Mouse (Mus musculus): ENCODE data around the gene Emid1. TPM values are rescaled to one million over a fixed set of nuclear protein-coding genes. Genes with fewer than 3 reads are reported as not detected.
A peak's percentile ranks its signal among the peaks of the same experiment; 100 is the strongest.

Gene Emid1
- polyA plus RNA-seq, 1 experiment from 2014 or later: 13.0 TPM

- Histone ChIP-seq H3K9me3 (replicated peaks; ENCODE audit: control insufficient read depth, low read length) (no peaks in the 10 kb centered on the region), H3K9ac (ENCODE audit: low read length) (no peak overlapping the region), H3K36me3 (ENCODE audit: control insufficient read depth, insufficient read depth, low read length) (no peaks in the 10 kb centered on the region), H3K27me3 (replicated peaks; ENCODE audit: control insufficient read depth, insufficient read depth, low read length) (no peaks in the 10 kb centered on the region), H3K4me1 (ENCODE audit: control insufficient read depth, insufficient read depth, low read length) (no peaks in the 10 kb centered on the region), H3K4me2 (ENCODE audit: low read length) (no peak overlapping the region), H3K4me3 (ENCODE audit: low read depth, low read length) (no peak overlapping the region), H3K27ac (ENCODE audit: low read depth, low read length) (no peak overlapping the region)
- ATAC-seq (no peak), DNase-seq (ENCODE audit: low spot score) (no peak)
- 91% methylated on average over 9 of the region's 9 CpGs for WGBS
Measured at GRCm38 (mm10) chr11:5139372-5139771, 12.7 kb downstream of the Emid1 start.

GRCm38 (mm10) chr11:5138642-5139041, 13.4 kb downstream of the Emid1 start:
- Histone ChIP-seq H3K4me2 (ENCODE audit: low read length) (no peak overlapping the region), H3K4me1 (ENCODE audit: control insufficient read depth, insufficient read depth, low read length) (no peaks in the 10 kb centered on the region), H3K4me3 (ENCODE audit: low read depth, low read length) (no peak overlapping the region), H3K27me3 (replicated peaks; ENCODE audit: control insufficient read depth, insufficient read depth, low read length) (no peaks in the 10 kb centered on the region), H3K9ac (ENCODE audit: low read length) (no peak overlapping the region), H3K27ac (ENCODE audit: low read depth, low read length) (no peak overlapping the region), H3K36me3 (ENCODE audit: control insufficient read depth, insufficient read depth, low read length) (no peaks in the 10 kb centered on the region), H3K9me3 (replicated peaks; ENCODE audit: control insufficient read depth, low read length) (no peaks in the 10 kb centered on the region)
- WGBS: 95% methylated on average over 2 of the region's 2 CpGs
- ATAC-seq (no peak), DNase-seq (ENCODE audit: low spot score) (no peak)

DNA sequence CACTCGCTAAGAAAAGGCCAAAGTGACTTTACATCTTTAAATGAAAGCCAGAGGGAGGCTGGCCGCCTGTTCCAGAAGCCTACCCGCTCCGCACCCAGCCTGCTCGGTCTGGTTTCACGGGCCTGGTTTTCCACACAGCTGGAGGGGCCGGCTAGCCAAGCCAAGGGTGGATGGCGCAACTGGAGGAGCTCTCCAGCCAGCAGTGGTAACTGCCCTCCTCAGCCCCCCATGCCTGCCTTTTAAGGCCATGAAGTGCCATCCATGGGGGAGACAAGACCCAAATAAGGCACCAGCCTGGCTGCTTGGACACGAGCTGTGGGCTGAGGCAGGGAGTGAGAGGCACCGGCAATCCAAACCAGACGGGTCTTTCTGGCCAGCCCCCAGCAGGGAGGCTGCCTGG, 16.1 kb downstream of the Emid1 start:
- H3K4me1 ChIP-seq (ENCODE audit: control insufficient read depth, insufficient read depth, low read length): no peaks in the 10 kb centered on the region
- no peak overlapping the region for H3K9ac ChIP-seq (ENCODE audit: low read length)
- H3K4me3 ChIP-seq (ENCODE audit: low read depth, low read length): no peak overlapping the region
- ATAC-seq (no peak), DNase-seq (ENCODE audit: low spot score) (no peak)
- no peak overlapping the region for H3K27ac ChIP-seq (ENCODE audit: low read depth, low read length)
- H3K27me3 ChIP-seq (replicated peaks; ENCODE audit: control insufficient read depth, insufficient read depth, low read length): no peaks in the 10 kb centered on the region
- no peaks in the 10 kb centered on the region for H3K36me3 ChIP-seq (ENCODE audit: control insufficient read depth, insufficient read depth, low read length)
- WGBS: 85% methylated on average over 11 of the region's 11 CpGs
- H3K9me3 ChIP-seq (replicated peaks; ENCODE audit: control insufficient read depth, low read length): no peaks in the 10 kb centered on the region
- no peak overlapping the region for H3K4me2 ChIP-seq (ENCODE audit: low read length)

DNA sequence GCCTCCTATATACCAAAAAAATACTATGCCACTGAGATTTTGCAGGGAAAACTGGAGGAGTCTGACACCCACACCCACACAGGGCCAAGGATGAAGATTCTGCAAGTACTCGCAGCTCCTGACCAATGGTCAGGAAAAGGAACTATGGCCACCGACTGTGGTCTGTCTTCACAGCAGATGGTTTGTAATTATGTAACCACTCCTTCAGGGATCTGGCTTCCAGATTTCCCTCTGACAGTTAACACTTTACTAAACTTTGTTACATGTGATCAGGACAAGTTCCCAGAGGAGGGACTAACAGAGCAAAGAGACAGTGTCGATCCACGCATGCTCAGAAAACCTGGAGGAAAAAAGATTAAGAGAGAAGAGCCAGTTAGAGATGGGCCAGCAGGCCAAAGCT, 19.3 kb downstream of the Emid1 start:
- DNase-seq (ENCODE audit: low spot score): no peak
- no peaks in the 10 kb centered on the region for H3K27me3 ChIP-seq (replicated peaks; ENCODE audit: control insufficient read depth, insufficient read depth, low read length)
- H3K9me3 ChIP-seq (replicated peaks; ENCODE audit: control insufficient read depth, low read length): no peaks in the 10 kb centered on the region
- 87% methylated on average over 4 of the region's 4 CpGs for WGBS
- H3K27ac ChIP-seq (ENCODE audit: low read depth, low read length): no peak overlapping the region
- H3K4me2 ChIP-seq (ENCODE audit: low read length): no peak overlapping the region
- no peak overlapping the region for H3K4me3 ChIP-seq (ENCODE audit: low read depth, low read length)
- ATAC-seq: no peak
- H3K36me3 ChIP-seq (ENCODE audit: control insufficient read depth, insufficient read depth, low read length): no peaks in the 10 kb centered on the region
- peaks cover 13% of the 10 kb centered on the region for H3K4me1 ChIP-seq (ENCODE audit: control insufficient read depth, insufficient read depth, low read length)
- H3K9ac ChIP-seq (ENCODE audit: low read length): no peak overlapping the region

- no peak overlapping the region for H3K9ac ChIP-seq (ENCODE audit: low read length)
- 0 out of 2 replicates have a peak, but pooled peaks have one; percentile 17 for ATAC-seq
Measured at GRCm38 (mm10) chr11:5130111-5130665, 21.9 kb downstream of the Emid1 start.

DNA sequence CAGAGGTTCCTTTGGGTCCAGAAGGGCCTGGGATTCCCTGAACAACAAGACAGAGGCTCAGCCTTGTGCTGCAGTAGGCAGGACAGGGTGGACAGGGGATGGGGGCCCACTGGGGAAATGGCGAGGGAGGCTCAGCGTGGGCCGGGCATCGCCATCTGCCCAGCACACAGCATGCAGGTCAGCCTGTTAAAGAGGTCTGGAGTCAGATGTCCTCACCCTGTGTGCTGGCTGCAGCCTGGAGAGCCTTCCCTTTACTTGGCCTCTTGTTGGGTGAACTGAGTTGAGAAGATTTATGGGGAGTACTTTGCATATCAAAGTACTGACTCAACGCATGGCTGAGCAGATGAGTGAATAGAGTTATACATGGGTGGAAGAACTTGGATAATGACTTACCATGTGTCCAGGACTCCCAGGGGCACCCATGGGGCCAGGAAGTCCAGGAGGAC, 23.0 kb downstream of the Emid1 start:
- Histone ChIP-seq H3K4me2 (ENCODE audit: low read length) (no peak overlapping the region), H3K4me3 (ENCODE audit: low read depth, low read length) (no peak overlapping the region), H3K9ac (ENCODE audit: low read length) (0 out of 2 replicates have a peak overlapping the region, but pooled peaks have one; percentile 25), H3K36me3 (ENCODE audit: control insufficient read depth, insufficient read depth, low read length) (no peaks in the 10 kb centered on the region), H3K27me3 (replicated peaks; ENCODE audit: control insufficient read depth, insufficient read depth, low read length) (no peaks in the 10 kb centered on the region), H3K4me1 (ENCODE audit: control insufficient read depth, insufficient read depth, low read length) (peaks cover 13% of the 10 kb centered on the region), H3K27ac (ENCODE audit: low read depth, low read length) (peak overlapping the region; percentile 17; the same call in 1 of the 2 replicates), H3K9me3 (replicated peaks; ENCODE audit: control insufficient read depth, low read length) (no peaks in the 10 kb centered on the region)
- ATAC-seq: peak; percentile 78
- 12% methylated on average over 5 of the region's 5 CpGs for WGBS
- DNase-seq (ENCODE audit: low spot score): peak; percentile 60

More at GRCm38 (mm10) chr11:5130111-5130665, 21.9 kb downstream of the Emid1 start:
- Histone ChIP-seq H3K4me3 (ENCODE audit: low read depth, low read length) (no peak overlapping the region), H3K36me3 (ENCODE audit: control insufficient read depth, insufficient read depth, low read length) (no peaks in the 10 kb centered on the region), H3K4me1 (ENCODE audit: control insufficient read depth, insufficient read depth, low read length) (peaks cover 13% of the 10 kb centered on the region), H3K9me3 (replicated peaks; ENCODE audit: control insufficient read depth, low read length) (no peaks in the 10 kb centered on the region), H3K27me3 (replicated peaks; ENCODE audit: control insufficient read depth, insufficient read depth, low read length) (no peaks in the 10 kb centered on the region), H3K27ac (ENCODE audit: low read depth, low read length) (no peak overlapping the region), H3K4me2 (ENCODE audit: low read length) (no peak overlapping the region)
- 64% methylated on average over 4 of the region's 4 CpGs for WGBS
- DNase-seq (ENCODE audit: low spot score): no peak

DNA sequence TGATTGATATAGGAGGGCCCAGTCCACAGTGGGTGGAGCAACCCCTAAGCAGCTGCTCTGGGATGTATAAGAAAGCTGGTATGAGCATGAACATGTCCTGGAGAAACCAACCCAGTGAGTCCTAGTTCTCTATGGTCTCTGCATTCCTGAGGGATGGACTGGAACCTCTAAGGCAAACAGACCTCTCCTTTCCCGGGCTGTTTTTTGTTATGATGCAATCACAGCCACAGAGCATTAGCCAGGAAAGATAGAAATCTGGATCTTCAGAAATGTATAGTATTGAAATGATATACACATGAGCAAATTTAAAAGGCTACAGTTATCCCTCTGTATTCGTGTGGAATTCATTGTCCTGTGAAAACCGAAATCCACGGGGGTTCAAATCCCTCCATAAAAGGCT, 26.3 kb downstream of the Emid1 start:
- Histone ChIP-seq H3K27me3 (replicated peaks; ENCODE audit: control insufficient read depth, insufficient read depth, low read length) (no peaks in the 10 kb centered on the region), H3K27ac (ENCODE audit: low read depth, low read length) (no peak overlapping the region), H3K4me1 (ENCODE audit: control insufficient read depth, insufficient read depth, low read length) (peaks cover 13% of the 10 kb centered on the region), H3K9ac (ENCODE audit: low read length) (no peak overlapping the region), H3K36me3 (ENCODE audit: control insufficient read depth, insufficient read depth, low read length) (no peaks in the 10 kb centered on the region), H3K4me3 (ENCODE audit: low read depth, low read length) (no peak overlapping the region), H3K9me3 (replicated peaks; ENCODE audit: control insufficient read depth, low read length) (no peaks in the 10 kb centered on the region), H3K4me2 (ENCODE audit: low read length) (no peak overlapping the region)
- 51% methylated on average over 4 of the region's 4 CpGs for WGBS
- ATAC-seq (no peak), DNase-seq (ENCODE audit: low spot score) (no peak)

DNA sequence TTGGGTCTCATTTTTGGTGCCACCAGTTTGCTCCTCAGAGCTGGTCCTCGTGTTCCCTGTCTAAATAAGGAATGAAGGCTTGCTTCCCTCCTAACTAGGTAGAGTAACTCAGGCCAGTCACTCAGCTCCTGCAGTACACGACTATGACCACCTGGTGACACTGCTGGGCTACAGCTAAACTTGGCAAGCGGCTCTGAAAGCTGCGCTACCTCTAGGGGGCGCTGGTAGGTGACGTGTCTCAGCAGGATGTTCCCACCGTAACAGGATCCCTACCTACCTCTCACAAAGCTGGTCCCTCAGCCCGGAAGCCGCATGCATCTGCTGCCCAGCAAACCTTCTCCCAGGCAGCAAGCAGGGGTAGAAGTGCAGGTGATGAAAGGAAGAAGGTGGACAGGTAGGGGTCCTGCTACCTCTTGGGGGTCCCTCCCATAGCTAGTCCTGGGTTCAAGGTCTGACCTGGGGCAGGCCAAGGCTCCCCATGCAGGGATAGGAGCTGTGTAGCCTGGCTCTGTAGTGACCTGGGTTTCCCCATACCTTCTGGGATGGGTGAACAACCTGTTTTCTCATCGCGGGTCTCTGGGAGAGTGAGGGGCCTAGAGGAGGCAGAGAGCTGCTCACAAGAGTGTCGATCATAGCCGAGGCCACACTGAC, 37.0 kb downstream of the Emid1 start:
- DNase-seq (ENCODE audit: low spot score) (peak; percentile 86), ATAC-seq (peak; percentile 60; the same call in 1 of the 2 replicates)
- Histone ChIP-seq H3K27ac (ENCODE audit: low read depth, low read length) (no peak overlapping the region), H3K36me3 (ENCODE audit: control insufficient read depth, insufficient read depth, low read length) (no peaks in the 10 kb centered on the region), H3K4me1 (ENCODE audit: control insufficient read depth, insufficient read depth, low read length) (no peaks in the 10 kb centered on the region), H3K27me3 (replicated peaks; ENCODE audit: control insufficient read depth, insufficient read depth, low read length) (no peaks in the 10 kb centered on the region), H3K9me3 (replicated peaks; ENCODE audit: control insufficient read depth, low read length) (no peaks in the 10 kb centered on the region), H3K4me2 (ENCODE audit: low read length) (no peak overlapping the region), H3K4me3 (ENCODE audit: low read depth, low read length) (no peak overlapping the region), H3K9ac (ENCODE audit: low read length) (no peak overlapping the region)
- 31% methylated on average over 13 of the region's 13 CpGs for WGBS

DNA sequence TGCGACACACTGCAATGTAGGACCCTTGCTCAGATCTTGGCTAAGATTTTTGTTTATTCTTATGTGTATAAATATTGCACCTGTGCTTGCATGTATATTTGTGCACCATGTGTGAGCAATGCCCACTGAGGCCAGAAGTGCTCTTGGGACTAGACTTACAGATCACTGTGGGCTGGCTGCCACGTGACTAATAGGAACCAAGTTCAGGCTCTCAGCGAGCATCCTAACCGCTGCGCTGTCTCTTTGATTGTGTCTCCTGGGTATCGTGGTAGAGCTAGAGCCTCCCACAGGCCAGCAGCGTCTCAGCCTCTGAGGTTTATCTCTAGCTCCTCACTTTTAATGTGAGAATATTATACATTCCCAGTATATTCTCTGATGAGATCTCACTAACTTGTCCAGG, 38.4 kb downstream of the Emid1 start:
- 90% methylated on average over 7 of the region's 7 CpGs for WGBS
- no peaks in the 10 kb centered on the region for H3K4me1 ChIP-seq (ENCODE audit: control insufficient read depth, insufficient read depth, low read length)
- H3K9me3 ChIP-seq (replicated peaks; ENCODE audit: control insufficient read depth, low read length): no peaks in the 10 kb centered on the region
- no peak overlapping the region for H3K9ac ChIP-seq (ENCODE audit: low read length)
- no peak overlapping the region for H3K4me3 ChIP-seq (ENCODE audit: low read depth, low read length)
- H3K27me3 ChIP-seq (replicated peaks; ENCODE audit: control insufficient read depth, insufficient read depth, low read length): no peaks in the 10 kb centered on the region
- no peak overlapping the region for H3K4me2 ChIP-seq (ENCODE audit: low read length)
- DNase-seq (ENCODE audit: low spot score) (no peak), ATAC-seq (no peak)
- no peak overlapping the region for H3K27ac ChIP-seq (ENCODE audit: low read depth, low read length)
- no peaks in the 10 kb centered on the region for H3K36me3 ChIP-seq (ENCODE audit: control insufficient read depth, insufficient read depth, low read length)
